Mouse (Mus musculus): ENCODE results near the gene Vipr1. TPM values are rescaled to one million over a fixed set of nuclear protein-coding genes. Genes with fewer than 3 reads are reported as not detected.

Vipr1 gene
- polyA plus RNA-seq, 1 experiment: 2.0 TPM

GRCm38 (mm10) chr9:121675556-121675955, 33.0 kb downstream of the Vipr1 start:
- Histone ChIP-seq H3K27me3 (replicated peaks; ENCODE audit: control insufficient read depth, insufficient read depth, low read length) (no peaks in the 10 kb centered on the region), H3K4me1 (ENCODE audit: control insufficient read depth, insufficient read depth, low read length) (no peaks in the 10 kb centered on the region), H3K4me3 (ENCODE audit: insufficient read depth, low read depth, low read length) (no peak overlapping the region), H3K27ac (ENCODE audit: insufficient read depth, low read depth, low read length) (no peak overlapping the region), H3K36me3 (ENCODE audit: control insufficient read depth, insufficient read depth, low read length) (no peaks in the 10 kb centered on the region)
- no peak for TF ChIP-seq POLR2A (IDR thresholded peaks at IDR 0.05; ENCODE audit: low read depth, low read length)
- TF ChIP-seq CTCF (conservative IDR thresholded peaks at IDR 0.05; ENCODE audit: insufficient read depth, insufficient read length, low read depth, low read length): no peak
- DNase-seq: no peak
- 86% methylated on average over 2 of the region's 2 CpGs for WGBS

DNA sequence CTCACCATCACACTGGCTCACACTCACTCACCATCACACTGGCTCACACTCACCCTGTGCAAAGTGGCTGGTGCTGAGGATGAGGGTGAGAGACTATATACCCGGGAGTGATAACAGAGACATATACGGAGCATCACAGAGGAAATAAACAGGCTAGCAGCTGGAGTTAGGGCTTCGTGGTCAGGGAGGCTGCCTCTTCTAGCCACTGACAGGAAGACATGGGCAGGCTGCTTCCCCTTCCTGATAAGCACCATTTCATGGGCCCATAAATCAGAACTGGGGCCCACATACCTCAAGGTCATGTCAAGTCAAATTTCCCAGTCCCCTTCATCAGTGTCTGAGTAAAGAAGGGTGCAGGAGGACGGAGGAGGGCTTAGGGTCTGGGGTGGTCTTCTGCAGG, 34.6 kb downstream of the Vipr1 start:
- Histone ChIP-seq H3K27me3 (replicated peaks; ENCODE audit: control insufficient read depth, insufficient read depth, low read length) (no peaks in the 10 kb centered on the region), H3K36me3 (ENCODE audit: control insufficient read depth, insufficient read depth, low read length) (no peaks in the 10 kb centered on the region), H3K27ac (ENCODE audit: insufficient read depth, low read depth, low read length) (no peak overlapping the region), H3K4me1 (ENCODE audit: control insufficient read depth, insufficient read depth, low read length) (no peaks in the 10 kb centered on the region), H3K4me3 (ENCODE audit: insufficient read depth, low read depth, low read length) (no peak overlapping the region)
- TF ChIP-seq POLR2A (IDR thresholded peaks at IDR 0.05; ENCODE audit: low read depth, low read length): no peak
- no peak for TF ChIP-seq CTCF (conservative IDR thresholded peaks at IDR 0.05; ENCODE audit: insufficient read depth, insufficient read length, low read depth, low read length)
- DNase-seq: no peak
- 38% methylated on average over 4 of the region's 4 CpGs for WGBS

DNA sequence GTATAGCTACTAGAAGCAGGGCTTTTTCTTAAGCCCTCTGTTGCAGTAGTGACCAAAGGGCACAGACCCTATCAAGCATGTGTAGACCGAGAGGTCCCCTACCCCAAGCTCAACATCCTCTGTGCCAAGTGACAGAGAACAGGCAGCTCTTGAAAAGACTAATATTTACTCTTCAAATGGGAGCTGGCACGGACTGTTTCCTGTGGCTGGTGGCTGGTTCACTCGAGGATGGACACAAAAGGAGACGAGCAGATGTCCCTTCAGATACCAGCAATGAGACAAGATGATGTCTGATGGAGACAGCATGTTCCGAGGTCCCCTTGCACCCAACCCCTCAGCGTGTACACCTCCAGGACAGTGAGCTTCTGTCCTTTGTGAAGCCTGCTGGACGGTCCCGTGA, 35.0 kb downstream of the Vipr1 start:
- H3K36me3 ChIP-seq (ENCODE audit: control insufficient read depth, insufficient read depth, low read length): no peaks in the 10 kb centered on the region
- H3K27ac ChIP-seq (ENCODE audit: insufficient read depth, low read depth, low read length): no peak overlapping the region
- TF ChIP-seq CTCF (conservative IDR thresholded peaks at IDR 0.05; ENCODE audit: insufficient read depth, insufficient read length, low read depth, low read length) (no peak), POLR2A (IDR thresholded peaks at IDR 0.05; ENCODE audit: low read depth, low read length) (no peak)
- WGBS: 67% methylated on average over 8 of the region's 8 CpGs
- no peaks in the 10 kb centered on the region for H3K4me1 ChIP-seq (ENCODE audit: control insufficient read depth, insufficient read depth, low read length)
- no peak for DNase-seq
- H3K4me3 ChIP-seq (ENCODE audit: insufficient read depth, low read depth, low read length): no peak overlapping the region
- no peaks in the 10 kb centered on the region for H3K27me3 ChIP-seq (replicated peaks; ENCODE audit: control insufficient read depth, insufficient read depth, low read length)

DNA sequence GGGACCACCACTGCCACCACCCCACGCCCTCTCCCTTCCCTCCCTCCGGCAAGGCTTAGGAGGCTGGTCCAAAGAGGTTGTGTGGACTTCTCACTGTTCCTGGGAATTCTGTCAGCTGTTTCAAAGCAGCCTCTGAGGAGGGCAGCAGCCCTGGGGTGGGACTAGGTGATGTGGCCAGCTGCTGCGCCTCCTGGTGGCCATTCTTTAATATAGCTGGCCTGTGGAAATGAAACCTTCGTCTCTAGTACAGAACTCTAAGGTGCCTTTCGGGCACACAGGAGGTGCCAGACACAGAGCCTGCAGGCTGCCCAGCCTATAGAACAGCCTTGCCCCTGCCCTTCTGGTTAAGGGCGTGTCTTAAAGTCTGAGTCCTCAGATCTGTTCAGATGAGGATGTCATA, 37.0 kb downstream of the Vipr1 start:
- no peak overlapping the region for H3K27ac ChIP-seq (ENCODE audit: insufficient read depth, low read depth, low read length)
- no peak overlapping the region for H3K4me3 ChIP-seq (ENCODE audit: insufficient read depth, low read depth, low read length)
- H3K4me1 ChIP-seq (ENCODE audit: control insufficient read depth, insufficient read depth, low read length): no peaks in the 10 kb centered on the region
- 31% methylated on average over 6 of the region's 6 CpGs for WGBS
- peak; percentile 44 for DNase-seq
- no peaks in the 10 kb centered on the region; the same call in 1 of the 2 replicates for H3K36me3 ChIP-seq (ENCODE audit: control insufficient read depth, insufficient read depth, low read length)
- no peaks in the 10 kb centered on the region for H3K27me3 ChIP-seq (replicated peaks; ENCODE audit: control insufficient read depth, insufficient read depth, low read length)
- TF ChIP-seq POLR2A (IDR thresholded peaks at IDR 0.05; ENCODE audit: low read depth, low read length) (no peak), CTCF (conservative IDR thresholded peaks at IDR 0.05; ENCODE audit: insufficient read depth, insufficient read length, low read depth, low read length) (peak; percentile 68)

DNA sequence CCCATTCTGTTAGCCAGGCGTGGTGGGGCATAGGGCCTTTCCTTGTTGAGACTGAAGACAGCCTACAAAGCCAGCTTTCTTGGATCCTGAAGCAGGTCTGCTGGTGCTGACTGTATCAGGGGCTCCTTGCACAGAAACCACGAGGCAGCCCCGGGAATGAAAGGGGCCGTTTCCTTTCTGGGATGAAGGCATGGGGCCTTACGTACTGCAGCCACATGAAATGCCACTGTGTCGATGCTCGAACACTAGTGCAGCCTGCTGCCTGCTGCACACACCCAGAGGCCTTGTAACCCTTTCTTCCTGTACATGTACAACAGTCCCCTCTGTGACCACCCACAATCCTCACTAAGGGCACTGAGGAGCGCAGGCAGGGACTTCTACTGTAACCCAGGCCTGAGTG, 38.7 kb downstream of the Vipr1 start:
- Histone ChIP-seq H3K36me3 (ENCODE audit: control insufficient read depth, insufficient read depth, low read length) (no peaks in the 10 kb centered on the region; the same call in 1 of the 2 replicates), H3K4me1 (ENCODE audit: control insufficient read depth, insufficient read depth, low read length) (no peaks in the 10 kb centered on the region), H3K4me3 (ENCODE audit: insufficient read depth, low read depth, low read length) (no peak overlapping the region), H3K27me3 (replicated peaks; ENCODE audit: control insufficient read depth, insufficient read depth, low read length) (no peaks in the 10 kb centered on the region), H3K27ac (ENCODE audit: insufficient read depth, low read depth, low read length) (no peak overlapping the region)
- DNase-seq: no peak
- no peak for TF ChIP-seq CTCF (conservative IDR thresholded peaks at IDR 0.05; ENCODE audit: insufficient read depth, insufficient read length, low read depth, low read length)
- TF ChIP-seq POLR2A (IDR thresholded peaks at IDR 0.05; ENCODE audit: low read depth, low read length): no peak
- WGBS: 86% methylated on average over 8 of the region's 8 CpGs

GRCm38 (mm10) chr9:121682037-121682680, 39.6 kb downstream of the Vipr1 start:
- Histone ChIP-seq H3K4me1 (ENCODE audit: control insufficient read depth, insufficient read depth, low read length) (no peaks in the 10 kb centered on the region), H3K4me3 (ENCODE audit: insufficient read depth, low read depth, low read length) (no peak overlapping the region), H3K27me3 (replicated peaks; ENCODE audit: control insufficient read depth, insufficient read depth, low read length) (no peaks in the 10 kb centered on the region), H3K36me3 (ENCODE audit: control insufficient read depth, insufficient read depth, low read length) (no peaks in the 10 kb centered on the region; the same call in 1 of the 2 replicates), H3K27ac (ENCODE audit: insufficient read depth, low read depth, low read length) (no peak overlapping the region)
- WGBS: 79% methylated on average over 18 of the region's 18 CpGs
- TF ChIP-seq CTCF (conservative IDR thresholded peaks at IDR 0.05; ENCODE audit: insufficient read depth, insufficient read length, low read depth, low read length) (no peak), POLR2A (IDR thresholded peaks at IDR 0.05; ENCODE audit: low read depth, low read length) (no peak)
- no peak for DNase-seq

DNA sequence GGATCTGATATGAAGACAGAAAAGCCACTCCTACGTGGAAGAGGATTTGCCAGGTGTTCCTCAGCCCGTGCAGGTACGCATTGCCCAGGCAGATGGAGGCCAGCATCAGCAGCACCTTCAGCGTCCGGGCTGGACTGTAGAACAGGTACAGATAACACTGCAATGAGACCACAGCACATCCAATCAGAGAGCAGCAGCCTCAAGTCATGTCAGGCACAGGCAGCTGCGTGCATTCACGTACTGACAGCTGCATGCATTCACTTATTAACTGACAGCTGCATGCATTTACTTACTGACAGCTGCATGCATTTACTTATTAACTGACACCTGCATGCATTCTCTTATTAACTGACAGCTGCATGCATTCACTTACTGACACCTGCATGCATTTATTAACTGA, 42.2 kb downstream of the Vipr1 start:
- Histone ChIP-seq H3K27me3 (replicated peaks; ENCODE audit: control insufficient read depth, insufficient read depth, low read length) (no peaks in the 10 kb centered on the region), H3K36me3 (ENCODE audit: control insufficient read depth, insufficient read depth, low read length) (no peaks in the 10 kb centered on the region; the same call in 1 of the 2 replicates), H3K4me1 (ENCODE audit: control insufficient read depth, insufficient read depth, low read length) (no peaks in the 10 kb centered on the region), H3K27ac (ENCODE audit: insufficient read depth, low read depth, low read length) (no peak overlapping the region), H3K4me3 (ENCODE audit: insufficient read depth, low read depth, low read length) (no peak overlapping the region)
- WGBS: 84% methylated on average over 7 of the region's 7 CpGs
- no peak for TF ChIP-seq POLR2A (IDR thresholded peaks at IDR 0.05; ENCODE audit: low read depth, low read length)
- no peak for TF ChIP-seq CTCF (conservative IDR thresholded peaks at IDR 0.05; ENCODE audit: insufficient read depth, insufficient read length, low read depth, low read length)
- no peak for DNase-seq
